Mouse (Mus musculus) stomach, embryonic 15.5 days (tissue): ENCODE measurements around the gene Sptb. TPM values are rescaled to one million over a fixed set of nuclear protein-coding genes. Genes with fewer than 3 reads are reported as not detected.
A peak's percentile ranks its signal among the peaks of the same experiment; 100 is the strongest.

Experiments
- ATAC-seq: fragments of 200-750 bp; cut with Nextera tagmentation; 2 replicates; pipeline ENCODE4 v1.8.0; 2017; ENCODE audit warnings: low read depth, moderate number of reproducible peaks, moderate TSS enrichment; ENCODE audit not compliant: insufficient read depth, low FRiP score
- H3K27ac ChIP-seq: fragments of 300-500 bp; sonication (generic); 2 replicates; pipeline ENCODE4 v1.5.1; 2015; ENCODE audit warnings: mild to moderate bottlenecking, inconsistent platforms
- H3K27me3 ChIP-seq: fragments of 300-500 bp; sonication (generic); replicated peaks from 2 replicates; pipeline ENCODE4 v1.6.1; 2015; ENCODE audit warnings: inconsistent platforms
- H3K36me3 ChIP-seq: fragments of 300-500 bp; sonication (generic); 2 replicates; pipeline ENCODE4 v1.6.1; 2015; ENCODE audit warnings: inconsistent platforms
- H3K4me1 ChIP-seq: fragments of 300-500 bp; sonication (generic); 2 replicates; pipeline ENCODE4 v1.6.1; 2015; ENCODE audit warnings: inconsistent platforms
- H3K4me2 ChIP-seq: fragments of 300-500 bp; sonication (generic); 2 replicates; pipeline ENCODE4 v1.6.1; 2015; ENCODE audit warnings: mild to moderate bottlenecking, inconsistent platforms
- H3K4me3 ChIP-seq: fragments of 300-500 bp; sonication (generic); replicated peaks from 2 replicates; pipeline ENCODE4 v1.5.1; 2015; ENCODE audit warnings: inconsistent platforms
- H3K9ac ChIP-seq: fragments of 300-500 bp; sonication (generic); 2 replicates; pipeline ENCODE4 v1.6.1; 2015; ENCODE audit warnings: inconsistent platforms
- H3K9me3 ChIP-seq: fragments of 300-500 bp; sonication (generic); 2 replicates; pipeline ENCODE4 v1.6.1; 2016; ENCODE audit warnings: inconsistent platforms
- WGBS: fragments of 180-500 bp; shearing (Covaris S2); methylation state at CpG from one replicate; pipeline ENCODE4 v1.1.7; 2015; 5-methylcytosine and 5-hydroxymethylcytosine counted together
- polyA plus RNA-seq: library from polyadenylated mRNA; unstranded; fragments of >200 nt; fragmentation: Nextera tagmentation; extraction: Ambion mirVana; gene quantifications from 2 replicates; pipeline ENCODE4 v1.2.1, GENCODE M21; 2015

Sptb gene
- polyA plus RNA-seq, 1 experiment from 2014 or later: 5.0 TPM

DNA sequence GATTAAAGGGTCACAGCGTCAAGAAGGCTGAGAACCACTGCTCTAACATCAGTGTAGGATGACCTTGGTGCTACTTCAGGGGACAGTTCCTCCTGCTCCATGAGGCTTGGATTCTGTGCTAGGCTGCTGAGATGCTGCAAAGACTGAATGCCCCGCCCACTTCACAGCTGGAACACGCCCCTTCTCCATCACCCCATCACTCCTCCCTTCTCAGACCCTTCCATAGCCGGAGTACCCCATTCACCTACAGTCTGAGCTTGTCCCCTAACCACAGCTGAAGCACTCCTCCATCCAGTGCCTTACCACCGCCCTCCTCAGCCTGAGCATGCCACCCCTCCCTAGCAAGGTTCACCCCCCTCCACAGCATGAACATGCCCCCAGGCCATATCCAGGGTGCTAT is 90.5 kb downstream of the Sptb start:
- no peak for ATAC-seq
- no peak overlapping the region for H3K4me3 ChIP-seq
- no peak overlapping the region for H3K9ac ChIP-seq
- no peak overlapping the region for H3K4me2 ChIP-seq
- H3K27me3 ChIP-seq: no peaks in the 10 kb centered on the region
- 68% methylated on average over 5 of the region's 5 CpGs for WGBS
- H3K4me1 ChIP-seq: 0 out of 2 replicates have a peak, but pooled peaks cover 3% of the 10 kb centered on the region
- no peaks in the 10 kb centered on the region for H3K36me3 ChIP-seq
- no peak overlapping the region for H3K27ac ChIP-seq
- no peaks in the 10 kb centered on the region for H3K9me3 ChIP-seq

DNA sequence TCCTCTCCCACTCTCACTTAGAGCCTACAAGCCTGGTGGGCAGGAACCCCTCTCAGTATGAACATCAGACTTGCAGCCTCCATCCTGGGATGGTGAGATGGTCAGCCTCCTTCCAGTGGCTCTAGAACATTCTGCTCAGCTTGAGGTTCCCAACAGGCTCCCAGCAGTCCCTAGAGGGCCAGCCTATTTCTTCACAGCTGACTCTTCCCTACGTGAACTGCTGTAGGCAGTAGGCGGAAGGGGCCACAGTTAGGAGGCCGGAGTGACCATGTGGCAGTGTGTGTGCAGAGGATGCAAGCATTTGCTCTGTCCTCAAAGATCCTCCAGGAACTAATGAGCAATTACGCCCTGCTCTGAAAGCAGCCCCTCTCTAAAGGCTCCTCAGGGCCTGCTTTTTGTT is 92.2 kb downstream of the Sptb start:
- no peak for ATAC-seq
- Histone ChIP-seq H3K36me3 (no peaks in the 10 kb centered on the region), H3K4me2 (no peak overlapping the region), H3K9ac (no peak overlapping the region), H3K4me3 (no peak overlapping the region), H3K27ac (no peak overlapping the region), H3K9me3 (no peaks in the 10 kb centered on the region), H3K4me1 (0 out of 2 replicates have a peak, but pooled peaks cover 3% of the 10 kb centered on the region), H3K27me3 (no peaks in the 10 kb centered on the region)
- WGBS: 81% methylated on average over 4 of the region's 4 CpGs

DNA sequence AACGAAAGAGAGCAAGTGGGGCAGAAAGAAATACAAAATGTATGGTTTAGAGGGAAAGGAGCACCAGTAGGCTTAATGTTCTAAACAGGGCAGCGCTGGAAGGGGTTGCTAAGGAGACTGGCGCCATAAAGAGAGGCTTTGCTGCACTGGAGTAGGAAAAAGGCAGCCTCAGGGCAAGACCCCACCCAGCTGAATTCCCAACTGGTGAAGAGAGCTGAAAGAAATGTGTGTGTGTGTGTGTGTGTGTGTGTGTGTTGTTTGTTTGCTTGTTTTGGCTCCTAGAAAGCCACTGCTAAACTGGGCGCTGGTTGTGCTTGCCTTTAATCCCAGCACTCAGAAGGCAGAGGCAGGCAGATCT is 94.8 kb downstream of the Sptb start:
- Histone ChIP-seq H3K27ac (peak overlapping the region; percentile 31; the same call in 1 of the 2 replicates), H3K27me3 (no peaks in the 10 kb centered on the region), H3K9ac (no peak overlapping the region), H3K36me3 (no peaks in the 10 kb centered on the region), H3K9me3 (no peaks in the 10 kb centered on the region), H3K4me2 (no peak overlapping the region), H3K4me1 (0 out of 2 replicates have a peak, but pooled peaks cover 3% of the 10 kb centered on the region), H3K4me3 (no peak overlapping the region)
- 70% methylated on average over 4 of the region's 4 CpGs for WGBS
- ATAC-seq: no peak

DNA sequence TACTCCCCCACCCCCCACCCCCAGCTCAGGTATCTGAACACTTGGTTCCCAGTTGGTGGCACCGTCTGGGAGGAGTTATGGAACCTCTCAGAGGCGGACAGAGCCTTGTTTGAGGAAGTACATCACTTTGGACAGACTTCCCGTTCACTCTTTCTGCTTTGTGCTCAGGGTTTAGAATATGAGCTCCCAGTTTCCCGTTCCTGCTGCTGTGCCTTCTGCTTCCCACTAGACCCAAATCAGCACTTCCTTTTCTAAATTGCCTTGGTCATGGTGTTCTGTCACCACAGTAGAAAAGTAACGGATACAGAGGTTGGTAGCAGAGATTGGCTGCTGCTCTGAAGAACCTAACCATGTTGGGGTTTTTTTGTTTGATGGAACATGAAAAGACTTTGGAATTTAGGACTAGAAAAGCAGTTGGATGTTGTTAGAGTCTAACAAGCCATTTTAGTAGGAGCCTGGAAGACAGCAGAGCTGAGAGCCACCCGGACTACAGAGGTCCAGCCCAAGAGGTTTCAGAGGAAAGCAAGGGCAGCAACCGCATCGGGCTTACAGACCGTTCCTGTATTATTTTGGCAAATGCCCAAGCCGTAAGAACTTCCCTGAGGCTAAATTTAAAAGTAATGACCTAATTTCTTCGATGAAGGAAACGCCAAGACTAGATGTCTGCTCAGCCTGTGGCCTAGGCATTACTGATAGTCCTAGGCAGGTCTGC is 95.3 kb downstream of the Sptb start:
- Histone ChIP-seq H3K4me3 (no peak overlapping the region), H3K36me3 (no peaks in the 10 kb centered on the region), H3K27me3 (no peaks in the 10 kb centered on the region), H3K27ac (peak overlapping the region; percentile 31; the same call in 1 of the 2 replicates), H3K9ac (no peak overlapping the region), H3K4me1 (0 out of 2 replicates have a peak, but pooled peaks cover 3% of the 10 kb centered on the region), H3K4me2 (no peak overlapping the region), H3K9me3 (no peaks in the 10 kb centered on the region)
- WGBS: 57% methylated on average over 12 of the region's 12 CpGs
- no peak for ATAC-seq

DNA sequence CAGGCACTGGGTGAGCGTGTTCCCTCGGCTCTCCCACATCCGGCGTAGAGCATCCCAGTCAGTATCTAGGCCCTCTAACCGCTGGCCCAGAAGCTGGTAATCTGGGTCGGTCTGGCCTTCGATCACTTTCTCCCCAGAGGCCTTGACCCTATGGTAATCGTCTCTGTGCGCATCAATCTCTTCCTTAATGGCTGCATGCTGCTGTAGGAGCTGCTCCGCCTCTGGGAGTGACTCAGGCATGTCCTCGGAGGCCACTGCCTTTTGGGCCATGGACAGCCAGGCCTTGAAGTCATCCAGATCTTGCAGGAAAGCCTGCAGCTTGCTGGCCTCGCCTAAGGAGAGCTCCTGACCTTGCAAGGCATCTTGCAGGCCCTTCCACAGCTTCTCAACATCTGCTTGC is 97.7 kb downstream of the Sptb start:
- no peak overlapping the region for H3K27ac ChIP-seq
- H3K9ac ChIP-seq: no peak overlapping the region
- H3K4me1 ChIP-seq: 0 out of 2 replicates have a peak, but pooled peaks cover 3% of the 10 kb centered on the region
- 76% methylated on average over 12 of the region's 12 CpGs for WGBS
- no peak overlapping the region for H3K4me3 ChIP-seq
- no peak overlapping the region for H3K4me2 ChIP-seq
- H3K9me3 ChIP-seq: no peaks in the 10 kb centered on the region
- no peaks in the 10 kb centered on the region for H3K27me3 ChIP-seq
- ATAC-seq: no peak
- H3K36me3 ChIP-seq: no peaks in the 10 kb centered on the region

DNA sequence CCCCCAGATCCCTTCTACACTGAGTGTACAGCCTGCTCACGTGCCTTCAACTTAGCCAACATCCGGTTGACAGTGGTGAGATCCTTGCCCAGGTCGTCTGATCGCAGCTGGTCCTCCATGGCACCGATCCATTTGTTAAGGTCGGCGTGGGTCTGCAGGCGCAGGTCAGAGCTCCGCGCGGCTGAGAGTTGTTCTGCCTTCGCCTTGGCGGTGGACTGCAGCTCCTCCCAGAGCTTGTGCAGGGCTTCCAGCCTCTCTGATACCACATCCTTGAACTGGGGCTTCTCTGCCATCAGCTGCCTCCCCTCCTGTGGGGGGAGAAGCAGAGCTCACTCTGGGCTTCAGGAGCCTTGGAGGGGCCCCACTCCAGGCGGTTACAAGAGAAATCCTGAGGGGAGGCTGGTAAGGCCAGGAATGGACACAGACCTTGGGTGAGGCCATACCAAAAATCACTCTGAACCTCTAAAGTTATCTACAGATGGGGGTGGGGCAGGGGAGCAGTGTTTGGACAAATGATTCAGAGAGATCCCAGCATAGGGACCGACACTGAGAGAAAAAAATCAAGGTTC is 101.3 kb downstream of the Sptb start:
- no peaks in the 10 kb centered on the region for H3K9me3 ChIP-seq
- no peak overlapping the region for H3K27ac ChIP-seq
- H3K4me3 ChIP-seq: no peak overlapping the region
- H3K4me1 ChIP-seq: no peaks in the 10 kb centered on the region
- H3K9ac ChIP-seq: no peak overlapping the region
- H3K27me3 ChIP-seq: no peaks in the 10 kb centered on the region
- H3K4me2 ChIP-seq: no peak overlapping the region
- no peaks in the 10 kb centered on the region for H3K36me3 ChIP-seq
- 68% methylated on average over 15 of the region's 15 CpGs for WGBS
- no peak for ATAC-seq

DNA sequence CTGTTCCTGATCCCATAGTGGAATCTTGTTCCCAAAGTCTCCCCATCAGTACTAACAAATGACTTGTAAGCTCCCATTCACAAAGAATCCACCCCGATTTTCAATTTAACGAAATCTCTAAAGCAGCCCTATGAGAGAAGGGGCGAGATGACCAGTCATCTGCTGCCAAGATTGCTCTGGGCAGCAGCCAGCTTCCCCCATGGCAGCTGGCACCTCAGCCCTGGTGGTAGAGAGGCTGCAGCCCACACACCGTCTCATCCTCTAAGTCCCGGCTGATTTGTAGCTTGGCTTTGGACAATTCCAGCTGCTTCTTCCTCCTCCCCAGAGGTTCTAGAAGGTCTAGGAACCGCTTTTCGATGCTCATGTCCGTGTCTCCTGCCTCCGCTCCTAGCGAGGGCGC is 102.1 kb downstream of the Sptb start:
- Histone ChIP-seq H3K9ac (no peak overlapping the region), H3K27me3 (no peaks in the 10 kb centered on the region), H3K4me1 (no peaks in the 10 kb centered on the region), H3K9me3 (no peaks in the 10 kb centered on the region), H3K4me2 (no peak overlapping the region), H3K36me3 (no peaks in the 10 kb centered on the region), H3K4me3 (no peak overlapping the region), H3K27ac (no peak overlapping the region)
- no peak for ATAC-seq
- 77% methylated on average over 11 of the region's 11 CpGs for WGBS

DNA sequence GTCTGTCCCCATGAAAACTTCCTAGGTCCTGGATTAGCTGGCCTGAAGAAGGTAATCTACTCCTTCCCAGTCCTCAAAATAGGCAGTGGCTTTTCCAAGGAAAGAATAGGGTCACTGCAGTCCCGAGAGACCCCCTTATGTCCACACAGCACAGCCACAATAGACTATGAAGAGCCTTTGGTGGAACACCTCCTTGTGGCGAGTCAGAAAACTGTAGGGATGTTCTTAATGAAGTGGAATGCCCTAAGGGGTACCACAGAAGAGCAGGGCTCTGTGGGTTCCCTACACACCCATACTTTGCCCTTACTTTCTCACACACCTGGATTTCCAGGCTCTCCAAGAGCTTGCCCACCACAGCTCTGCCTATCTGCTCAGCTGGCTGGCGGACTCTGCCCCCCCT is 104.5 kb downstream of the Sptb start:
- Histone ChIP-seq H3K4me1 (no peaks in the 10 kb centered on the region), H3K27me3 (no peaks in the 10 kb centered on the region), H3K9me3 (no peaks in the 10 kb centered on the region), H3K27ac (no peak overlapping the region), H3K4me2 (no peak overlapping the region), H3K36me3 (no peaks in the 10 kb centered on the region), H3K9ac (no peak overlapping the region), H3K4me3 (no peak overlapping the region)
- WGBS: 57% methylated on average over 3 of the region's 3 CpGs
- no peak for ATAC-seq

DNA sequence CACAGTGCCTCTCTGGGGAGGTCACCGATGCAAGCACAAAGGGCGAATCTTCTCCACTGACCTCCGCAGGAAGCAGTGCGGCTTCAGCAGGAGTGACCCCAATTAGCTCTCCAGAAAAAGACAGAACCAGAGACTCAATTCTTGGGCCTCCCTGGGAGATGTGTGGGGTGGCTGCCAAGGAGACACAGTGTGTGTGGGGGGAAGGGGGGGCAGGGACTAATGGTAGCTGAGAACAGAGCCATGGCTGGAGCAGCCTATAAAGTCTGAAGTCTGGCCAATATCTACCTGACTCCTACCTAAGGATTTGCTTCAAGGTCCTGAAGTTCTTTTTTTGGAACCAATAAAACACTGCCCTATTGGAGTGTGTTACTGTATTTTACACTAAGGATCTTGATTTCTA is 105.8 kb downstream of the Sptb start:
- ATAC-seq: no peak

DNA sequence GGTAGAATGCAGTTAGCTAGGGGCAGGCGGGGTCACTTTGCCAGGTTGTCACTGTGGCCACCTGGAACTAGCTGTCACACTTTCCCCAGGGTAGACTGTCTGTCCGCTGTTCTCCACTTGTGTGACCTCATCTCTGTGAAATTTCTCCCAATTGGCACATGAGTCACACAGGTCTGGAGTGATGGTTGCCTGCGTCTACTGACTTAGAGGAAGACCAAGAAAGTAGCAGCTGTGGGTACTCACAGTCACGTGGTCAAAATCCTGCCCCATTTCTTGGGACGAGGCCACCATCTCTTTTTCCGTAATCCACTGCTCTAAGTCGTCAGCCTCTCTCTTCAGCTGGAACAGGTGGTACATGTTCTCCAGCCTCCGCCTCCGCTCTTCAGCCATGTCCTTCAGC is 106.6 kb downstream of the Sptb start:
- 72% methylated on average over 9 of the region's 9 CpGs for WGBS
- ATAC-seq: no peak
- Histone ChIP-seq H3K27me3 (no peaks in the 10 kb centered on the region), H3K36me3 (no peaks in the 10 kb centered on the region), H3K9ac (no peak overlapping the region), H3K4me1 (no peaks in the 10 kb centered on the region), H3K9me3 (no peaks in the 10 kb centered on the region), H3K4me3 (no peak overlapping the region), H3K27ac (no peak overlapping the region), H3K4me2 (no peak overlapping the region)

More for the DNA sequence above, 105.8 kb downstream of the Sptb start:
- Histone ChIP-seq H3K27me3 (no peaks in the 10 kb centered on the region), H3K27ac (no peak overlapping the region), H3K4me2 (no peak overlapping the region), H3K4me3 (no peak overlapping the region), H3K9me3 (no peaks in the 10 kb centered on the region), H3K36me3 (no peaks in the 10 kb centered on the region), H3K9ac (no peak overlapping the region), H3K4me1 (no peaks in the 10 kb centered on the region)
- WGBS: 71% methylated on average over 4 of the region's 4 CpGs

DNA sequence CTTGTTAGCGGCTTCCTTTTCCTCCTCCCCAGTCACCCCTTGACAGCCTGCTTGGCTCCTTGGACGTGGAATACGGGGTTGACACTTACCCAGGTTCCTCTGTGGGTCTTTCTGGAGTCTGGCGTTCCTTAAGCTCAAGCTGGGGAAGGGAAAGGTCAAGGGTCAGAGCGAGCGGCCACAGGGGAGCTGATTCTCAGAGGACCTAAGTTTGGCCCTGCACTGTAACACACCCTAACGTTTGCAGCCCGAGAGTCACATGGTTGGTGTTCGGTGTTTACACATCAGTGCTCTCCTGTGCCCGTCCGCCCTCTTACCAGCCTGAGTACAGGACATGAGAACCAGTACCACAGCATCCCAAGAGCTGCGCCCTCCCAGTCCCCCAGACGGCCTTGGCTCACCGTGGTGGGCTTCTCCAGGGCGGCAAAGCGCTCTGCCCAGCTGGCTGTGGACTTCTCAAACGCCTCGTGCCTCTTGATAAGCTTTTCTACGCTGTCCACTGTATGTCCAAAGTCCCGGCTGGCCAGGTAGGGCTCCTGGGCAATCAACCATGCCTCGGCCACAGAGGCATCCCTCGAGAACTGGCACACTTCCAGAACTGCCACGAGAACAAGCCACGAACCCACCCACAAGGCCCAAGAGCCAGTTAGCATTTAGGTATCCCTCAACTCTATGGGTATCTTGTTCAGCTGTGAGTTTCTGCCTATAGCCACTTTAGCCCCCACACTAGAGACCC is 112.0 kb downstream of the Sptb start:
- Histone ChIP-seq H3K9me3 (no peaks in the 10 kb centered on the region), H3K4me2 (no peak overlapping the region), H3K9ac (no peak overlapping the region), H3K27me3 (no peaks in the 10 kb centered on the region), H3K36me3 (no peaks in the 10 kb centered on the region), H3K27ac (no peak overlapping the region), H3K4me3 (no peak overlapping the region), H3K4me1 (peaks cover 14% of the 10 kb centered on the region; the same call in 1 of the 2 replicates)
- ATAC-seq: no peak
- 73% methylated on average over 24 of the region's 24 CpGs for WGBS

DNA sequence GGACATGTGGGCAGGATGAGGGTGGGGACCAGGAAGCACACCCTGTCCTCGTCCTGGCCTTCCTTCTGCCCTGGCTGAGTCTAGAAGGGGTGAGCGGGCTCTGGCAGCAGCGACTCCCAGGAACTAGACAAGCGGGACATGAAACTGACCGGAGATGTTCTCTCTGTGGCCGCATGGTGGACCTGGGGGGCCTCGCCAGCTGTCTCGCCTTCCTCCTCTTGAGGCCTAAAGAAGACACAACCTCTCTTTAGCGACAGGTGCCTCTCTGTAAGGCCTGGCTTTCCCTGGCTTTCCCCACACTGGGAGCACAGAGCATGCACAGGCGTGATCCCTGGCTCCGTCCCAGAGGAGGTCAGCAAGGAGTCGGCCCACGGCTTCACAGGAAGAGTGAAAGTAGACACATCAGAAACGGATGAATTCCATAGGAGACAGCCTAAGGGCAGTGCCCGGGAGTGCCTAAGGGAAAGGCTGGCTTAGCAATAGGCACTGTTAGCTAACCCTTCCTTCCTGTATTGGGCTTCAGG is 112.7 kb downstream of the Sptb start:
- no peak overlapping the region for H3K4me2 ChIP-seq
- no peak overlapping the region for H3K9ac ChIP-seq
- no peaks in the 10 kb centered on the region for H3K9me3 ChIP-seq
- H3K27ac ChIP-seq: no peak overlapping the region
- H3K4me1 ChIP-seq: peaks cover 15% of the 10 kb centered on the region; the same call in 1 of the 2 replicates
- no peaks in the 10 kb centered on the region for H3K36me3 ChIP-seq
- no peak overlapping the region for H3K4me3 ChIP-seq
- no peak for ATAC-seq
- H3K27me3 ChIP-seq: no peaks in the 10 kb centered on the region
- 68% methylated on average over 15 of the region's 15 CpGs for WGBS
